Mouse (Mus musculus): ENCODE results near the gene Osbp.

The Osbp gene

GRCm38 (mm10) chr19:11965023-11965942 is at the start of gene Osbp:
Osbp (plus strand) TSS chr19:11965941.
- in situ Hi-C loops (cut with MboI, MseI): loop anchor here (25.0 kb wide), 1 partner anchor 1778 kb away; the partner anchor contains the start of gene Fads1

- in situ Hi-C loops (cut with MboI, MseI): loop anchor here (5.0 kb wide), 1 partner anchor 55 kb away; no protein-coding TSS in a partner anchor
Measured at GRCm38 (mm10) chr19:11922068-11922467, 43.7 kb upstream of the Osbp start.

GRCm38 (mm10) chr19:11922515-11922914 is 43.2 kb upstream of the Osbp start:
- in situ Hi-C loops (cut with MboI, MseI): loop anchor here (5.0 kb wide), 1 partner anchor 55 kb away; no protein-coding TSS in a partner anchor

GRCm38 (mm10) chr19:11926380-11926779 is 39.4 kb upstream of the Osbp start:
- in situ Hi-C loops (cut with MboI, MseI): loop anchor here (25.0 kb wide), 1 partner anchor 1314 kb away; the partner anchor contains the start of genes Ddb1 and Tkfc

- in situ Hi-C loops (cut with MboI, MseI): loop anchor here (25.0 kb wide), 1 partner anchor 1316 kb away; the partner anchor contains the start of genes Ddb1 and Tkfc
Measured at GRCm38 (mm10) chr19:11928025-11928748, 37.6 kb upstream of the Osbp start.

- in situ Hi-C loops (cut with MboI, MseI): loop anchor here (25.0 kb wide), 1 partner anchor 1334 kb away; the partner anchor contains the start of genes Ddb1 and Tkfc
Measured at GRCm38 (mm10) chr19:11946460-11946859, 19.3 kb upstream of the Osbp start.

DNA sequence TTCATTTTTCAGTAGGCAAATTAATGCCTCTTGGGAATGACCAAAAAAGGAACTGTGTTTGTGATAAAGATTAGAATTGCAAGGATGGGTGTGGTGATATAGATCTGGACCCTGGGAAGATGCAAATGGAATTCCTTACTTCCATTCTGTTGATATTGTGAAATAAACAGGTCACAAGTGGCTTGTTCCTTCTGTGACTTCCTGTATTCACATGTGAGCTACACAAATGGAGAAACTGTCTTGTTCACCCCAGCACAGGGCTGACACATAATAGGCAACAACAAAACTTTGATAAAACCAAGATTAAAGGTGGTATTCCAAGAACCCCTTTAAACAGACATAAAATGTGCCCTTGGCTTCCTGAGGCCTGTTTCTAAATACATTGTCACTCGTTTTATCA is 15.9 kb upstream of the Osbp start:
- in situ Hi-C loops (cut with MboI, MseI): loop anchor here (25.0 kb wide), 2 partner anchors 1338 to 1763 kb away; partner anchors contain the start of genes Ddb1, Fads1 and Tkfc

- in situ Hi-C loops (cut with MboI, MseI): loop anchor here (25.0 kb wide), 1 partner anchor 1763 kb away; the partner anchor contains the start of gene Fads1
Measured at GRCm38 (mm10) chr19:11950747-11951146, 15.0 kb upstream of the Osbp start.

- in situ Hi-C loops (cut with MboI, MseI): loop anchor here (25.0 kb wide), 1 partner anchor 1767 kb away; the partner anchor contains the start of gene Fads1
Measured at GRCm38 (mm10) chr19:11954206-11954605, 11.5 kb upstream of the Osbp start.

DNA sequence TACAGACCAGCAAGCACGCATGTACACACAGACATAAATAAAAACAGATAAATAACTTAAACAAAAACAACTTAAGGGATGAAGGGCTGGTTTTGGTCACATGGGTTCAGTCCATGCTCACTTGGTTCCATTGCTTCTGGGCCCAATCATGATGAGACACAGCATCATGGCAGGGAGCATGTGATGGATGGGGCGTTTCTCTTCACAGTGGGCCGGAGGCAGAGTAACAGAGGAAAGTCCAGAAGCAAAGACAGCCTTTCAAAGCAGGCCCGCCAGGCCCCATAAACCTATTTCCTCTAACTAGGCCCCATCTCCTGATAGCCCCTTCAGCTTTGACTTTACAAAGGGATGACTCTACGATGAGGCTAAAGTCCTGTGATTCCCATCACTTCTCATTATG is 9.1 kb upstream of the Osbp start:
- in situ Hi-C loops (cut with MboI, MseI): loop anchor here (25.0 kb wide), 1 partner anchor 1769 kb away; the partner anchor contains the start of gene Fads1

DNA sequence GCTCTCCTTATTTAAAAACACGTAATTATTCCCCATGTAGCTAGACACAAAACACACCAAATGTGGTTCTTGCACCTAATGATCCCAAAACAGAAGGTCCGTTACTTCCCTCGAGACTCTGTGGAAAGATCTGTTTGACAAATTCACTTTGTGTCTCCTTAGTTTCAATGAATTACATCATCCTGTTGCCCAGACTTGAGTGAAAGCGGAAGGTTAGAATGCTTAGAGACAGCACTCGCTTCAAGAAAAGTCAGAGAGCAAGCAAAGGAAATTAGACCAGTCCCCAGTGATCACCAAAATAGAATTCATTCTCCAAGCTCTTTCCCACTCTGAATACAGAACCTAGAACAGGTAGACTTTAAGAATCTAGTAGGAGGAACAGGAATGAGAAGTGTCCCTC is 8.3 kb upstream of the Osbp start:
- in situ Hi-C loops (cut with MboI, MseI): loop anchor here (25.0 kb wide), 1 partner anchor 1770 kb away; the partner anchor contains the start of gene Fads1

DNA sequence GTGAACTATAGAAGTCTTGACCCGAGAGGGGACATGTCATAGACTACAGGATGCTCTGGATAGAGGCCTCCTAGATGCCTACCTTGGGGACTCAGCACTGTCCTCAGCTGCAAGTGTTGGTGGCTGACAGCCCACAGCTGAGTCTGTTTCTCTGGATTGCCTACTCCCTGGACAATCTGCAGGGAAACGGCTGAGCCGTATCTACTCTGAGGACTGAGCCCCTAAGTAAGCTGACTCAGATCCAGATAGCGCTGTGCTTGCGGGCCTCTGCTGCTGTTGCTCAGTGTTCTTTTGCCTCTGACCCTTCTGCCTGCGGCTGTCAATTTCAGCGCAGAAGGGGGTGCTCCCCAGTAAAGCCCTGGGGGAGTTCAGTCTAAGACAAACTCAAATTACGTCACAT is 7.9 kb upstream of the Osbp start:
- in situ Hi-C loops (cut with MboI, MseI): loop anchor here (25.0 kb wide), 1 partner anchor 1771 kb away; the partner anchor contains the start of gene Fads1

DNA sequence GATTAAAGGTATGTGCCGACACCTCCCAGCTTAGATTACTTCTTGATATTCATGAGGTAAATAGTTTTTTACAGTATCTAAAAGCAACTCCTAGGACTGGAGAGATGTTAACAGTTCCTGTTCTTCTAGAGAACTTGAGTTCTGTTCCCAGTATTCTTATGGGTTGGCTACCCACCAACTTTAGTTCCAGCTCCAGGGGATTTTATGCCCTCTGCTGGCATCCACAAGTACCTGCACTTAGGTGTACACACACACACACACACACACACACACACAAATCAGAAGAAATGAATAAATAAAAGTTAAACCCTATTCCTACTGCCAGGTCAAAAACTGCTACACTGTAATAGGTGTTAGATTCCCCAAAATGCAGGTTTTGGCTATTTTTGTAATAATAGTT is 1.5 kb upstream of the Osbp start:
- in situ Hi-C loops (cut with MboI, MseI): loop anchor here (25.0 kb wide), 1 partner anchor 1777 kb away; the partner anchor contains the start of gene Fads1

GRCm38 (mm10) chr19:11966201-11966636 is 478 bp downstream of the Osbp start:
- in situ Hi-C loops (cut with MboI, MseI): loop anchor here (25.0 kb wide), 1 partner anchor 1779 kb away; the partner anchor contains the start of gene Fads1

DNA sequence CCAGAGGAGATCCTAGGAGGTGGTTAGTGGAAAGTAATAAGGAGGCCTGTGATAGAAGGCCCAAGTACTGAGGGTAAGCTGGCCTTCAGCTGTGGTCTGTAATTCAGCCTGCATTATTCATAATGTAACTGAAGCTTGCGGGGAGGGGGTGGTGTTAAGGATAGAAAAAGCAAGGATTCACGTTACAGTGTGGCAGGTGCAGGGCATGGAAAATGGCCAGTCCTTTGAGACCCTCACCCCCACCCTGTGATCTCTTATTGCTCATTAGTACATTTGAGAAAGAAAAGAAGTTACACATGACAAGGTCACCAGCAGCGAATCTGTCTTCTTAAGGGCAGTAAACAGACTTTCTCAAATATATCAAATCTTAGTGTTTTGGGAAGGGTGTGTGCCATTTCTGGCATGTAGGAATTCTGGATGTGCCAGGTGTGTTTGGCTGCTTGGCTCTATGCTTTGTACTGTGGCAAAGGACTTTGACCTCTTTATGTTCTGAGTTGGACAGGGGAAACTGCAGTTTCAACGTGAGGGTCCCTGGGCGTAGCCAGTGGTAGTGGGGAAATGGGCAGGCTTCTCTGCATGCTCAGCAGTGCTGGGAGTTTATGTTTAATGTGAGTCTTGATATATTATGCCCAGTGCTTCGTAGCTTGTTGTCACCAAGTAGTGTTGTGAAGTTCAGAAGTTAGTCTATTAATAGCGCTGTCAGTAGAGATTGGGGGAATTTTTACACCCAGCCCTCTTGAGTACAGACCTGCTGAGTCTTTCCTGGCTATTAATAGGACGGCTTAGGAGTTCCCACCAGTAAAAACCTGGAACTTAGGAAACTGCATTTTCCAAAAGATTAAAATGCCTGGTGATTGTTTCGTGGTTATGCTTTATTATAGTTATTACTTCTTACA is 3.7 kb downstream of the Osbp start:
- in situ Hi-C loops (cut with MboI, MseI): loop anchor here (10.0 to 25.0 kb wide), 2 partner anchors 195 to 1782 kb away; partner anchors contain the start of genes Fads1 and Mrpl16

- in situ Hi-C loops (cut with MboI, MseI): loop anchor here (10.0 to 25.0 kb wide), 2 partner anchors 199 to 1786 kb away; partner anchors contain the start of genes Fads1 and Mrpl16
Measured at GRCm38 (mm10) chr19:11973511-11974222, 7.9 kb downstream of the Osbp start.

GRCm38 (mm10) chr19:11974223-11974540 is 8.4 kb downstream of the Osbp start:
- in situ Hi-C loops (cut with MboI, MseI): loop anchor here (10.0 to 25.0 kb wide), 2 partner anchors 199 to 1787 kb away; partner anchors contain the start of genes Fads1 and Mrpl16

- in situ Hi-C loops (cut with MboI, MseI): loop anchor here (5.0 to 10.0 kb wide), 2 partner anchors 53 to 201 kb away; partner anchors contain the start of gene Mrpl16
Measured at GRCm38 (mm10) chr19:11975683-11976082, 9.9 kb downstream of the Osbp start.

GRCm38 (mm10) chr19:11977363-11977762 is 11.6 kb downstream of the Osbp start:
- in situ Hi-C loops (cut with MboI, MseI): loop anchor here (5.0 to 10.0 kb wide), 2 partner anchors 55 to 203 kb away; partner anchors contain the start of gene Mrpl16

Data from regulatory T cell (primary cell).